16 mouse cellular contexts compared by ENCODE assay signal in the genomic region with DNA sequence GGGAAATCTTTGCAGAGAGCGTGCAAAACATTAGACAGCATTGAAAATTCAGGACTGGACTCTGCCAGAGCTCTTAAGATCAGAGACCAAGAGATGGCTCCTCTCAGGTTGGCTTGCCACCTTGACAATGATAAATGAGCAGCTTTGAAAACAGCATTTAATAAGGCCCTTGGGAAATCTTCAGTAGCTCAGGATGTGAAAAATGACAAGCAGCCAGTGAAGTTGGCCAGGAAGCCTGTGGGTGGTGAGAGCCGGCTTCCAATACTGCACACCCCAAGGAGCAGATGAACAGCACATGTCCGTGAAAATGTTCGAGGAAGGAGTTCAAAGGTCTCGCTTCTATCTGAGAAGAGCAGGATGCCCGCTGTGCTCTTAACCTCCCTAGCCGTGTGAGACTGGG.
DNase-seq lines count a peak whose midpoint lies in the region; ATAC-seq and TF ChIP-seq lines count a peak whose summit lies in the region.
"Had no signal": no experiment of that assay in that cellular context is flagged by ENCODE, and none has a peak within 500 bp of the region (broad histone marks: within the 10 kb centered on the region; RNA-seq: fewer than 3 reads in every experiment).

No protein-coding gene starts in this region.

- ATAC-seq in hindbrain, embryonic 14.5 days (ENCODE audit: low FRiP score), result no peak
- no peak for ATAC-seq in lung, postnatal 0 days
- ATAC-seq: activated CD4-positive, CD25-positive, alpha-beta regulatory T cell, adult 4 months; intestine, embryonic 15.5 days had no signal

- DNase-seq in right cerebral cortex, adult 18-20 months, result peak; percentile 19
- no peak for DNase-seq in right cerebral cortex, postnatal 4 days
- DNase-seq in cerebellum, postnatal 25 days, result peak; percentile 40 to 46
- DNase-seq in hindbrain, embryonic 14.5 days (ENCODE audit: low spot score), result peak; percentile 54
- DNase-seq in MN1 (ENCODE audit: low spot score), result no peak
- no peak for DNase-seq in lung, postnatal 0 days (ENCODE audit: low spot score)
- DNase-seq in gastrocnemius, postnatal 4 days (ENCODE audit: low spot score in 2 of 2), result no peak
- DNase-seq: heart, adult 18-20 months; thymus, postnatal 25 days had no signal

- H3K27me3 ChIP-seq in hindbrain, embryonic 14.5 days (ENCODE audit: control insufficient read depth, insufficient read depth, low read length), result no peaks in the 10 kb centered on the region
- no peaks in the 10 kb centered on the region for H3K27me3 ChIP-seq in lung, postnatal 0 days (replicated peaks; ENCODE audit: insufficient read depth, low read length)
- H3K27me3 ChIP-seq: intestine, embryonic 15.5 days; limb, embryonic 13.5 days; stomach, embryonic 15.5 days had no signal

- TF ChIP-seq EP300 in lung, postnatal 0 days (IDR thresholded peaks at IDR 0.05), result no peak

- no peaks in the 10 kb centered on the region for H3K36me3 ChIP-seq in hindbrain, embryonic 14.5 days (replicated peaks; ENCODE audit: control insufficient read depth, insufficient read depth)
- no peaks in the 10 kb centered on the region for H3K36me3 ChIP-seq in lung, postnatal 0 days (ENCODE audit: insufficient read depth, low read length)
- H3K36me3 ChIP-seq: intestine, embryonic 15.5 days; limb, embryonic 13.5 days; stomach, embryonic 15.5 days had no signal

- H3K4me3 ChIP-seq in hindbrain, embryonic 14.5 days (replicated peaks; ENCODE audit: low read length), result no peak overlapping the region
- no peak overlapping the region for H3K4me3 ChIP-seq in lung, postnatal 0 days (ENCODE audit: low read depth, low read length)
- H3K4me3 ChIP-seq: erythroblast, embryonic 14.5 days; intestine, embryonic 15.5 days; limb, embryonic 13.5 days; stomach, embryonic 15.5 days had no signal

- H3K27ac ChIP-seq in hindbrain, embryonic 14.5 days, result peak overlapping the region; percentile 63
- H3K27ac ChIP-seq in lung, postnatal 0 days (ENCODE audit: low read length), result no peak overlapping the region
- H3K27ac ChIP-seq: intestine, embryonic 15.5 days; kidney, postnatal 0 days; limb, embryonic 13.5 days; macrophage; stomach, embryonic 15.5 days had no signal

- WGBS in hindbrain, embryonic 14.5 days, result 48% methylated on average over 7 of the region's 7 CpGs
- 60% methylated on average over 7 of the region's 7 CpGs for WGBS in lung, postnatal 0 days

- no peaks in the 10 kb centered on the region for H3K9me3 ChIP-seq in hindbrain, embryonic 14.5 days (ENCODE audit: control insufficient read depth, low read length)
- H3K9me3 ChIP-seq in lung, postnatal 0 days (ENCODE audit: low read length), result no peaks in the 10 kb centered on the region
- H3K9me3 ChIP-seq: intestine, embryonic 15.5 days; limb, embryonic 13.5 days; stomach, embryonic 15.5 days had no signal

- H3K9ac ChIP-seq in hindbrain, embryonic 14.5 days, result no peak overlapping the region
- no peak overlapping the region for H3K9ac ChIP-seq in lung, postnatal 0 days (replicated peaks; ENCODE audit: low read depth)
- H3K9ac ChIP-seq: intestine, embryonic 15.5 days; limb, embryonic 13.5 days; stomach, embryonic 15.5 days had no signal

- TF ChIP-seq CTCF in lung, postnatal 0 days (IDR thresholded peaks at IDR 0.05), result no peak

- peaks cover 11% of the 10 kb centered on the region for H3K4me1 ChIP-seq in hindbrain, embryonic 14.5 days (replicated peaks; ENCODE audit: control insufficient read depth, insufficient read depth, low read length)
- no peaks in the 10 kb centered on the region for H3K4me1 ChIP-seq in lung, postnatal 0 days (ENCODE audit: insufficient read depth, low read depth, low read length)
- H3K4me1 ChIP-seq: intestine, embryonic 15.5 days; limb, embryonic 13.5 days; stomach, embryonic 15.5 days had no signal

- H3K4me2 ChIP-seq in hindbrain, embryonic 14.5 days (replicated peaks), result no peak overlapping the region
- H3K4me2 ChIP-seq in lung, postnatal 0 days (replicated peaks; ENCODE audit: low read depth, low read length), result no peak overlapping the region
- H3K4me2 ChIP-seq: intestine, embryonic 15.5 days; limb, embryonic 13.5 days; stomach, embryonic 15.5 days had no signal

Comparison
In these comparisons a context has a peak if more than half of its experiments do, and no peak if none do; other contexts are left out.
1. DNase-seq: peak in right cerebral cortex, adult 18-20 months (single experiment), cerebellum, postnatal 25 days (2 of 2) and hindbrain, embryonic 14.5 days (single experiment); none in right cerebral cortex, postnatal 4 days (single experiment), MN1 (single experiment), lung, postnatal 0 days (single experiment) and gastrocnemius, postnatal 4 days (0 of 2).